Mouse (Mus musculus) activated CD4-positive, CD25-positive, alpha-beta regulatory T cell (primary cell): Measurements from ENCODE around the gene Parm1. TPM values are rescaled to one million over a fixed set of nuclear protein-coding genes. Genes with fewer than 3 reads are reported as not detected.

ENCODE experiments used
- polyA plus RNA-seq, 2 experiments: library from polyadenylated mRNA; unstranded; fragments of 100-300 nt; shearing (Covaris generic); gene quantifications; one replicate each; pipeline ENCODE4 v1.2.1; 2017

Parm1 gene
- under 1 TPM; 0.17 to 0.18 TPM for polyA plus RNA-seq

GRCm38 (mm10) chr5:91517480-91518301 lies at the start of gene Parm1:
Parm1 (plus strand) TSS chr5:91517615.

Other genes with a start within 250 kb of the Parm1 start
- gene Btc, start 114.6 kb upstream of the Parm1 start, polyA plus RNA-seq: under 1 TPM; 0.52 to 0.60 TPM